Mouse (Mus musculus) midbrain, embryonic 15.5 days (tissue): ENCODE data around the gene Hist2h3c2. TPM values are rescaled to one million over a fixed set of nuclear protein-coding genes. Genes with fewer than 3 reads are reported as not detected.
"Not testable (repeated sequence)": the region's sequence is repeated elsewhere in the genome, so short reads cannot be mapped to it uniquely, and the experiment has no call there.

Source experiments
- ATAC-seq: fragments of 200-750 bp; cut with Nextera tagmentation; replicated peaks from 2 replicates; pipeline ENCODE4 v1.8.0; 2017; ENCODE audit warnings: moderate TSS enrichment
- H3K27ac ChIP-seq: fragments of 300-500 bp; sonication (generic); 2 replicates; pipeline ENCODE4 v1.5.1; 2015; ENCODE audit warnings: mild to moderate bottlenecking, inconsistent platforms
- H3K27me3 ChIP-seq: fragments of 300-500 bp; sonication (generic); replicated peaks from 2 replicates; pipeline ENCODE4 v1.6.1; 2015; ENCODE audit warnings: inconsistent platforms
- H3K36me3 ChIP-seq: fragments of 300-500 bp; sonication (generic); replicated peaks from 2 replicates; pipeline ENCODE4 v1.6.1; 2015; ENCODE audit warnings: inconsistent platforms
- H3K4me1 ChIP-seq: fragments of 300-500 bp; sonication (generic); 2 replicates; pipeline ENCODE4 v1.6.1; 2015; ENCODE audit warnings: inconsistent platforms
- H3K4me2 ChIP-seq: fragments of 300-500 bp; sonication (generic); 2 replicates; pipeline ENCODE4 v1.6.1; 2015; ENCODE audit warnings: inconsistent platforms, mild to moderate bottlenecking, moderate library complexity
- H3K4me3 ChIP-seq: fragments of 300-500 bp; sonication (generic); 2 replicates; pipeline ENCODE4 v1.5.1; 2015; ENCODE audit warnings: mild to moderate bottlenecking, inconsistent platforms
- H3K9ac ChIP-seq: fragments of 300-500 bp; sonication (generic); 2 replicates; pipeline ENCODE4 v1.6.1; 2015; ENCODE audit warnings: mild to moderate bottlenecking, inconsistent platforms
- H3K9me3 ChIP-seq: fragments of 300-500 bp; sonication (generic); 2 replicates; pipeline ENCODE4 v1.6.1; 2016; ENCODE audit warnings: inconsistent platforms
- WGBS: fragments of 180-500 bp; shearing (Covaris S2); methylation state at CpG from one replicate; pipeline ENCODE4 v1.1.7; 2015; ENCODE audit warnings: mixed read lengths; 5-methylcytosine and 5-hydroxymethylcytosine counted together
- polyA plus RNA-seq: library from polyadenylated mRNA; unstranded; fragments of >200 nt; fragmentation: Nextera tagmentation; extraction: Ambion mirVana; gene quantifications from 2 replicates; pipeline ENCODE4 v1.2.1, GENCODE M21; 2015

The Hist2h3c2 gene
- polyA plus RNA-seq, 1 experiment from 2014 or later: 2.3 TPM

- 11% methylated on average over 2 of the region's 2 CpGs for WGBS
- Histone ChIP-seq H3K9ac (no peak overlapping the region), H3K36me3 (no peaks in the 10 kb centered on the region), H3K4me3 (no peak overlapping the region), H3K27ac (no peak overlapping the region), H3K27me3 (no peaks in the 10 kb centered on the region), H3K9me3 (no peaks in the 10 kb centered on the region), H3K4me1 (peaks cover 16% of the 10 kb centered on the region), H3K4me2 (no peak overlapping the region)
- no peak for ATAC-seq
These were observed 13.5 kb downstream of the Hist2h3c2 start for GRCm38 (mm10) chr3:96225421-96225820.

- H3K27ac ChIP-seq: no peak overlapping the region
- no peaks in the 10 kb centered on the region for H3K36me3 ChIP-seq
- WGBS: 86% methylated on average over 4 of the region's 4 CpGs
- H3K4me2 ChIP-seq: 0 out of 2 replicates have a peak overlapping the region, but pooled peaks have one; percentile 3
- H3K4me1 ChIP-seq: peaks cover 23% of the 10 kb centered on the region
- no peak overlapping the region for H3K4me3 ChIP-seq
- no peaks in the 10 kb centered on the region for H3K27me3 ChIP-seq
- no peaks in the 10 kb centered on the region for H3K9me3 ChIP-seq
- H3K9ac ChIP-seq: no peak overlapping the region
- no peak for ATAC-seq
These were observed 16.2 kb downstream of the Hist2h3c2 start for GRCm38 (mm10) chr3:96222774-96223173.

- Histone ChIP-seq H3K4me2 (peak overlapping the region; percentile 93), H3K36me3 (no peaks in the 10 kb centered on the region), H3K27ac (peak overlapping the region; percentile 98), H3K27me3 (no peaks in the 10 kb centered on the region), H3K9me3 (no peaks in the 10 kb centered on the region), H3K4me1 (peaks cover 23% of the 10 kb centered on the region), H3K9ac (peak overlapping the region; percentile 87), H3K4me3 (peak overlapping the region; percentile 74)
- 7% methylated on average over 9 of the region's 9 CpGs for WGBS
- ATAC-seq: no peak
These were observed 17.3 kb downstream of the Hist2h3c2 start for GRCm38 (mm10) chr3:96221640-96222038.

GRCm38 (mm10) chr3:96220765-96221639, 17.9 kb downstream of the Hist2h3c2 start, which contains the start of the genes Hist2h2ac and Hist2h2be:
Hist2h2ac (minus strand) TSS chr3:96220880.
Hist2h2be (plus strand) TSS chr3:96221119.
- Histone ChIP-seq H3K4me3 (peak within 1 kb of the TSS; percentile 74), H3K27me3 (no peaks in the 10 kb centered on the region), H3K36me3 (no peaks in the 10 kb centered on the region), H3K9me3 (no peaks in the 10 kb centered on the region), H3K27ac (peak within 1 kb of the TSS; percentile 98), H3K4me2 (peak within 1 kb of the TSS; percentile 93), H3K4me1 (peaks cover 23% of the 10 kb centered on the region), H3K9ac (peak within 1 kb of the TSS; percentile 87)
- peak; percentile 79 for ATAC-seq
- under 1% methylated on average over 43 of the region's 43 CpGs for WGBS

- peak overlapping the region; percentile 87 for H3K9ac ChIP-seq
- H3K27me3 ChIP-seq, H3K36me3 ChIP-seq, H3K9me3 ChIP-seq: not testable (repeated sequence)
- peak overlapping the region; percentile 98 for H3K27ac ChIP-seq
- H3K4me3 ChIP-seq: peak overlapping the region; percentile 74
- WGBS: under 1% methylated on average over 32 of the region's 47 CpGs
- H3K4me2 ChIP-seq: peak overlapping the region; percentile 93
- ATAC-seq: peak; percentile 32
- H3K4me1 ChIP-seq: peaks cover 23% of the 10 kb centered on the region
These were observed 18.7 kb downstream of the Hist2h3c2 start for GRCm38 (mm10) chr3:96220131-96220764.

GRCm38 (mm10) chr3:96219661-96220130, 19.2 kb downstream of the Hist2h3c2 start, which contains the start of the genes Bola1 and Hist2h2ab:
Bola1 (minus strand) TSS chr3:96219709.
Hist2h2ab (plus strand) TSS chr3:96219865.
- peak within 1 kb of the TSS; percentile 74 for H3K4me3 ChIP-seq
- no peaks in the 10 kb centered on the region for H3K27me3 ChIP-seq
- H3K27ac ChIP-seq: peak within 1 kb of the TSS; percentile 98
- H3K4me1 ChIP-seq: peaks cover 23% of the 10 kb centered on the region
- no peaks in the 10 kb centered on the region for H3K9me3 ChIP-seq
- H3K4me2 ChIP-seq: peak within 1 kb of the TSS; percentile 93
- no peaks in the 10 kb centered on the region for H3K36me3 ChIP-seq
- WGBS: under 1% methylated on average over 37 of the region's 37 CpGs
- ATAC-seq: peak; percentile 94
- peak within 1 kb of the TSS; percentile 87 for H3K9ac ChIP-seq

- Histone ChIP-seq H3K9me3 (no peaks in the 10 kb centered on the region), H3K4me1 (peaks cover 23% of the 10 kb centered on the region), H3K27me3 (no peaks in the 10 kb centered on the region), H3K36me3 (no peaks in the 10 kb centered on the region), H3K27ac (peak overlapping the region; percentile 98), H3K4me2 (peak overlapping the region; percentile 93), H3K4me3 (peak overlapping the region; percentile 74), H3K9ac (peak overlapping the region; percentile 87)
- peak; percentile 31 for ATAC-seq
- under 1% methylated on average over 12 of the region's 12 CpGs for WGBS
These were observed 19.7 kb downstream of the Hist2h3c2 start for GRCm38 (mm10) chr3:96219191-96219641.

- ATAC-seq: no peak
- Histone ChIP-seq H3K4me2 (no peak overlapping the region), H3K36me3 (no peaks in the 10 kb centered on the region), H3K27ac (no peak overlapping the region), H3K27me3 (no peaks in the 10 kb centered on the region), H3K4me3 (no peak overlapping the region), H3K4me1 (no peaks in the 10 kb centered on the region), H3K9me3 (no peaks in the 10 kb centered on the region), H3K9ac (no peak overlapping the region)
- 22% methylated on average over 15 of the region's 15 CpGs for WGBS
These were observed 29.7 kb downstream of the Hist2h3c2 start for GRCm38 (mm10) chr3:96209242-96209641.

- ATAC-seq: no peak
- H3K9ac ChIP-seq: no peak overlapping the region
- H3K27me3 ChIP-seq: no peaks in the 10 kb centered on the region
- no peaks in the 10 kb centered on the region for H3K4me1 ChIP-seq
- no peak overlapping the region for H3K4me2 ChIP-seq
- no peak overlapping the region for H3K4me3 ChIP-seq
- no peaks in the 10 kb centered on the region for H3K36me3 ChIP-seq
- H3K27ac ChIP-seq: no peak overlapping the region
- WGBS: 87% methylated on average over 3 of the region's 3 CpGs
- no peaks in the 10 kb centered on the region for H3K9me3 ChIP-seq
These were observed 31.1 kb downstream of the Hist2h3c2 start for GRCm38 (mm10) chr3:96207819-96208218.

GRCm38 (mm10) chr3:96199731-96200130, 39.2 kb downstream of the Hist2h3c2 start:
- 72% methylated on average over 2 of the region's 2 CpGs for WGBS
- H3K27ac ChIP-seq: no peak overlapping the region
- H3K9me3 ChIP-seq: no peaks in the 10 kb centered on the region
- H3K36me3 ChIP-seq: no peaks in the 10 kb centered on the region; the same call in 1 of the 2 replicates
- peaks cover 14% of the 10 kb centered on the region for H3K4me1 ChIP-seq
- H3K4me2 ChIP-seq: no peak overlapping the region
- no peak for ATAC-seq
- no peaks in the 10 kb centered on the region for H3K27me3 ChIP-seq
- no peak overlapping the region for H3K9ac ChIP-seq
- no peak overlapping the region for H3K4me3 ChIP-seq

- not testable (repeated sequence) for H3K9me3 ChIP-seq, ATAC-seq, H3K27me3 ChIP-seq, H3K36me3 ChIP-seq, H3K4me3 ChIP-seq, H3K27ac ChIP-seq, H3K9ac ChIP-seq
- 29% methylated on average over 8 of the region's 8 CpGs for WGBS
- H3K4me1 ChIP-seq: peaks cover 14% of the 10 kb centered on the region
- peak overlapping the region; percentile 76 for H3K4me2 ChIP-seq
These were observed 40.2 kb downstream of the Hist2h3c2 start for GRCm38 (mm10) chr3:96198601-96199251.
